Mouse (Mus musculus) CH12.LX (cell line): ENCODE results near the gene Rhot1. TPM values are rescaled to one million over a fixed set of nuclear protein-coding genes. Genes with fewer than 3 reads are reported as not detected.
A peak's percentile ranks its signal among the peaks of the same experiment; 100 is the strongest.

Source experiments
- DNase-seq: peaks from one replicate; pipeline ENCODE4 v3.0.0-alpha.2; 2013; ENCODE audit errors: extremely low read depth
- H3K27ac ChIP-seq: 2 replicates; pipeline ENCODE4 v1.5.1; 2012; ENCODE audit warnings: low read depth, mild to moderate bottlenecking, control low read depth, moderate library complexity; ENCODE audit not compliant: insufficient read depth
- H3K27me3 ChIP-seq: replicated peaks from 2 replicates; pipeline ENCODE3; 2012; ENCODE audit warnings: inconsistent platforms
- H3K36me3 ChIP-seq, 2 experiments: replicated peaks in 1 of 2; 2 replicates each; pipeline versions ENCODE3 to v1.6.1; 2012; ENCODE audit warnings: inconsistent platforms in 1 of 2, low read length in 1 of 2, mild to moderate bottlenecking in 1 of 2, mixed read lengths in 1 of 2, moderate library complexity in 1 of 2; ENCODE audit not compliant: control insufficient read depth in 1 of 2, insufficient read depth in 1 of 2
- H3K4me1 ChIP-seq, 2 experiments: 2 replicates each; pipeline ENCODE4 v1.6.1; 2012; ENCODE audit warnings: inconsistent platforms in 1 of 2, moderate library complexity in 1 of 2; ENCODE audit not compliant: insufficient read depth in 2 of 2, control insufficient read depth in 1 of 2
- H3K4me2 ChIP-seq: 2 replicates; pipeline ENCODE4 v1.6.1; 2012; ENCODE audit warnings: low read depth, mild to moderate bottlenecking, control low read depth; ENCODE audit not compliant: poor library complexity, insufficient read depth, severe bottlenecking
- H3K4me3 ChIP-seq, 3 experiments: fragments of 150-350 bp in 1 of 3; sonication (generic) in 1 of 3; replicated peaks in 1 of 3; 2 replicates each; pipeline versions ENCODE3 to v1.5.1; 2011 to 2012; ENCODE audit warnings: low read depth in 2 of 3, low read length in 2 of 3, mild to moderate bottlenecking in 2 of 3, moderate library complexity in 2 of 3, control low read depth in 1 of 3, improper control_type of control experiment in 1 of 3, inconsistent platforms in 1 of 3, mixed read lengths in 1 of 3; ENCODE audit not compliant: poor library complexity in 1 of 3
- H3K79me2 ChIP-seq: replicated peaks from 2 replicates; pipeline ENCODE4 v1.6.1; 2012; ENCODE audit warnings: mild to moderate bottlenecking, moderate library complexity; ENCODE audit not compliant: control insufficient read depth, poor library complexity, insufficient read depth, severe bottlenecking; ENCODE audit errors: extremely low read depth
- H3K9ac ChIP-seq: 2 replicates; pipeline ENCODE4 v1.6.1; 2012; ENCODE audit warnings: low read depth, mild to moderate bottlenecking, control low read depth, moderate library complexity; ENCODE audit not compliant: insufficient read depth
- H3K9me3 ChIP-seq: replicated peaks from 2 replicates; pipeline ENCODE3; 2012; ENCODE audit warnings: low read length, inconsistent platforms, mixed read lengths
- BHLHE40 ChIP-seq: IDR thresholded peaks from 2 replicates; pipeline ENCODE4 v1.6.1; 2011; ENCODE audit warnings: mild to moderate bottlenecking, low read depth, low read length, improper control_type of control experiment
- CHD1 ChIP-seq: IDR thresholded peaks from 2 replicates; pipeline ENCODE4 v1.6.1; 2012; ENCODE audit warnings: low read depth, low read length, improper control_type of control experiment, inconsistent platforms
- CHD2 ChIP-seq: IDR thresholded peaks from 2 replicates; pipeline ENCODE4 v1.6.1; 2011; ENCODE audit warnings: low read length, improper control_type of control experiment
- CTCF ChIP-seq, 2 experiments: IDR thresholded peaks in 1 of 2; conservative IDR thresholded peaks in 1 of 2; 2 replicates each; pipeline ENCODE4 v1.5.1; 2011 to 2012; ENCODE audit warnings: low read depth in 2 of 2, low read length in 2 of 2, improper control_type of control experiment in 1 of 2, inconsistent platforms in 1 of 2, mild to moderate bottlenecking in 1 of 2, moderate library complexity in 1 of 2
- EP300 ChIP-seq: IDR thresholded peaks from 2 replicates; pipeline ENCODE4 v1.6.1; 2011; ENCODE audit warnings: low read length, improper control_type of control experiment
- ETS1 ChIP-seq: conservative IDR thresholded peaks from 2 replicates; pipeline ENCODE4 v1.6.1; 2012; ENCODE audit warnings: low read depth, mild to moderate bottlenecking, inconsistent platforms, low read length, improper control_type of control experiment, moderate library complexity
- HCFC1 ChIP-seq: IDR thresholded peaks from 2 replicates; pipeline ENCODE4 v1.6.1; 2012; ENCODE audit warnings: low read depth, mild to moderate bottlenecking, inconsistent platforms, low read length, improper control_type of control experiment
- IRF4 ChIP-seq: IDR thresholded peaks from 2 replicates; pipeline ENCODE4 v1.6.1; 2014; ENCODE audit warnings: low read depth, mild to moderate bottlenecking, inconsistent platforms, low read length, improper control_type of control experiment
- JUND ChIP-seq: conservative IDR thresholded peaks from 2 replicates; pipeline ENCODE4 v1.6.1; 2011; ENCODE audit warnings: low read depth, low read length, improper control_type of control experiment
- MAFK ChIP-seq: IDR thresholded peaks from 2 replicates; pipeline ENCODE4 v1.6.1; 2011; ENCODE audit warnings: low read length, improper control_type of control experiment; ENCODE audit not compliant: insufficient replicate concordance
- MAX ChIP-seq: IDR thresholded peaks from 2 replicates; pipeline ENCODE4 v1.6.1; 2011; ENCODE audit warnings: low read length, improper control_type of control experiment
- MAZ ChIP-seq: IDR thresholded peaks from 2 replicates; pipeline ENCODE4 v1.6.1; 2012; ENCODE audit warnings: low read depth, mild to moderate bottlenecking, inconsistent platforms, low read length, improper control_type of control experiment, moderate library complexity
- MEF2A ChIP-seq: IDR thresholded peaks from 2 replicates; pipeline ENCODE4 v1.6.1; 2014; ENCODE audit warnings: low read depth, mild to moderate bottlenecking, inconsistent platforms, low read length, improper control_type of control experiment, borderline replicate concordance
- MXI1 ChIP-seq: IDR thresholded peaks from 2 replicates; pipeline ENCODE4 v1.6.1; 2011; ENCODE audit warnings: mild to moderate bottlenecking, low read depth, low read length, improper control_type of control experiment
- MYC ChIP-seq: IDR thresholded peaks from 2 replicates; pipeline ENCODE4 v1.6.1; 2011; ENCODE audit warnings: low read depth, mild to moderate bottlenecking, improper control_type of control experiment, low read length
- NELFE ChIP-seq: IDR thresholded peaks from 2 replicates; pipeline ENCODE4 v1.6.1; 2011; ENCODE audit warnings: low read depth, low read length, improper control_type of control experiment
- PAX5 ChIP-seq: IDR thresholded peaks from 2 replicates; pipeline ENCODE4 v1.6.1; 2012; ENCODE audit warnings: low read length, inconsistent platforms, mixed read lengths
- POLR2A ChIP-seq: IDR thresholded peaks from 2 replicates; pipeline ENCODE4 v1.6.1; 2011; ENCODE audit warnings: low read depth, mild to moderate bottlenecking, improper control_type of control experiment, low read length
- POLR2AphosphoS2 ChIP-seq: IDR thresholded peaks from 2 replicates; pipeline ENCODE4 v1.6.1; 2011; ENCODE audit warnings: low read depth, low read length, improper control_type of control experiment
- SIN3A ChIP-seq: IDR thresholded peaks from 2 replicates; pipeline ENCODE4 v1.6.1; 2012; ENCODE audit warnings: low read length, improper control_type of control experiment, inconsistent platforms
- SMC3 ChIP-seq: IDR thresholded peaks from 2 replicates; pipeline ENCODE4 v1.6.1; 2011; ENCODE audit warnings: low read depth, low read length, improper control_type of control experiment
- TBP ChIP-seq: conservative IDR thresholded peaks from 2 replicates; pipeline ENCODE4 v1.6.1; 2011; ENCODE audit warnings: low read depth, low read length, improper control_type of control experiment
- TCF12 ChIP-seq: IDR thresholded peaks from 2 replicates; pipeline ENCODE4 v1.6.1; 2014; ENCODE audit warnings: low read depth, mild to moderate bottlenecking, inconsistent platforms, low read length, improper control_type of control experiment
- UBTF ChIP-seq: IDR thresholded peaks from 2 replicates; pipeline ENCODE4 v1.6.1; 2012; ENCODE audit warnings: low read depth, mild to moderate bottlenecking, inconsistent platforms, low read length, improper control_type of control experiment, moderate library complexity
- USF2 ChIP-seq: conservative IDR thresholded peaks from 2 replicates; pipeline ENCODE4 v1.6.1; 2011; ENCODE audit warnings: low read depth, low read length, improper control_type of control experiment
- ZMIZ1 ChIP-seq: IDR thresholded peaks from 2 replicates; pipeline ENCODE4 v1.6.1; 2012; ENCODE audit warnings: low read depth, mild to moderate bottlenecking, inconsistent platforms, low read length, improper control_type of control experiment
- dilution Hi-C: fragments of 300-500 bp; cut with MboI; formaldehyde crosslinking; loops from 2 replicates; pipeline ENCODE4 v1.14.3; 2020; ENCODE audit warnings: low sequenced_read_pairs; ENCODE audit not compliant: extremely low pct_unique_long_range_greater_than_20kb, extremely low pct_ligation_motif_present
- in situ Hi-C: fragments of 300-500 bp; cut with MboI; formaldehyde crosslinking; loops from 3 replicates; pipeline ENCODE4 v1.14.3; 2019; ENCODE audit warnings: low sequenced_read_pairs, low pct_ligation_motif_present, low pct_unique_long_range_greater_than_20kb, mixed read lengths
- polyA plus RNA-seq: library from polyadenylated mRNA; unstranded; fragments of >175 nt; gene quantifications from 2 replicates; pipeline ENCODE4 v1.2.1, GENCODE M21; 2012; ENCODE audit warnings: low read depth; ENCODE audit not compliant: insufficient read length
- total RNA-seq, 2 experiments: library from RNA; depleted of rRNA; stranded (reverse); fragments of 300-350 nt in 1 of 2; fragments of >200 nt in 1 of 2; gene quantifications; 2 replicates each; pipeline ENCODE4 v1.2.3; 2012 to 2014

Gene Rhot1
- total and polyA plus RNA-seq, 3 experiments = 33.1 to 73.3 (median 61.0) TPM

- DNase-seq = no peak
- in situ Hi-C loops (loop anchor here (25.0 kb wide), 1 partner anchor 529 kb away; the partner anchor contains the start of gene Tmem98), dilution Hi-C loops (no loop called here)
- no peaks in the 10 kb centered on the region for H3K27me3 ChIP-seq
- H3K4me3 ChIP-seq = no peak overlapping the region
- H3K79me2 ChIP-seq = no peaks in the 10 kb centered on the region
- peaks cover 6% of the 10 kb centered on the region for H3K9me3 ChIP-seq
- H3K4me2 ChIP-seq = no peak overlapping the region
- TF ChIP-seq POLR2AphosphoS2 (no peak), CHD2 (no peak), MXI1 (no peak), CTCF (conservative IDR thresholded peaks at IDR 0.05 in 1 of 2, IDR thresholded peaks at IDR 0.05 in 1 of 2; ENCODE audit: low read depth in 2 of 2, low read length in 2 of 2) (0 out of 4 replicates have a peak, but pooled peaks of 1 of the 2 experiments have one; percentile 13), NELFE (no peak), SIN3A (no peak), MAZ (no peak)
- H3K36me3 ChIP-seq = no peaks in the 10 kb centered on the region
- no peak overlapping the region for H3K27ac ChIP-seq
- peaks cover 9 to 15% of the 10 kb centered on the region in 2 experiments; a peak in 3 of 4 replicates for H3K4me1 ChIP-seq
- H3K9ac ChIP-seq = no peak overlapping the region
Measured at GRCm38 (mm10) chr11:80283786-80284185, 75.0 kb downstream of the Rhot1 start.

DNA sequence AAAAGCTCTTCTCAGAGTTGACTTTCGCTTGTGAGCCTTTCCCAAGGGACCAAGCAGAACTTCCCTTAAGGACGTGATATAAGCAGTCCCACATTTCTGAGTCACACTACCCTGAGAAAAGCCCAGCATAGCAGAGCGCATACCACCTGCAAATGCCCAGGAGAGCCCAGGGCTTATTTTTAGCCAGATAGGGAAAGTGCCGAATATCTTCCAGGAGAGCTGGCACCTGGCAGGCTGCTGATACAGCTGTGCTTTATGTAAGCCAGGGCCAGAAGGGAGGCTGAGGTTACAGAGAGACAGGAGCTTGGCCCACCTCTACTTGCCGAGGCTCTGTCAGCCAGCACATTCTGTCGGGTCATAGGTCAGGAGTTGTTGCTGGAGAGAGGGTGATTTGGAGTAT is 75.8 kb downstream of the Rhot1 start:
- Histone ChIP-seq H3K9me3 (peaks cover 6% of the 10 kb centered on the region), H3K9ac (no peak overlapping the region), H3K79me2 (no peaks in the 10 kb centered on the region), H3K27me3 (no peaks in the 10 kb centered on the region), H3K36me3 (no peaks in the 10 kb centered on the region), H3K4me1 (peaks cover 9 to 15% of the 10 kb centered on the region in 2 experiments; a peak in 3 of 4 replicates), H3K27ac (no peak overlapping the region), H3K4me3 (no peak overlapping the region), H3K4me2 (peak overlapping the region; percentile 10)
- dilution Hi-C loops (no loop called here), in situ Hi-C loops (loop anchor here (25.0 kb wide), 1 partner anchor 528 kb away; the partner anchor contains the start of gene Tmem98)
- TF ChIP-seq EP300 = peak; percentile 34; the same call in 1 of the 2 replicates
- peak; percentile 68; the same call in 1 of the 2 replicates for TF ChIP-seq TCF12
- no peak for TF ChIP-seq PAX5
- peak; percentile 82 for TF ChIP-seq ETS1
- TF ChIP-seq SMC3 = no peak
- TF ChIP-seq MEF2A = peak; percentile 80
- peak; percentile 62 for TF ChIP-seq BHLHE40
- DNase-seq = peak; percentile 75

GRCm38 (mm10) chr11:80287150-80287549 is 78.3 kb downstream of the Rhot1 start:
- dilution Hi-C loops = no loop called here
- no peak overlapping the region for H3K4me3 ChIP-seq
- no peaks in the 10 kb centered on the region for H3K36me3 ChIP-seq
- no peaks in the 10 kb centered on the region for H3K79me2 ChIP-seq
- peaks cover 17% of the 10 kb centered on the region for H3K9me3 ChIP-seq
- peaks cover 1% of the 10 kb centered on the region for H3K27me3 ChIP-seq
- peak overlapping the region; percentile 76; the same call in 1 of the 2 replicates for H3K4me2 ChIP-seq
- in situ Hi-C loops = loop anchor here (25.0 kb wide), 1 partner anchor 525 kb away; the partner anchor contains the start of gene Tmem98
- H3K9ac ChIP-seq = no peak overlapping the region
- H3K27ac ChIP-seq = no peak overlapping the region
- peaks cover 6 to 15% of the 10 kb centered on the region in 2 experiments; a peak in 3 of 4 replicates for H3K4me1 ChIP-seq
- DNase-seq = peak; percentile 88
- no peak for TF ChIP-seq USF2
- peak; percentile 57; the same call in 1 of the 2 replicates for TF ChIP-seq MYC
- TF ChIP-seq POLR2A = no peak
- no peak for TF ChIP-seq BHLHE40
- peak; percentile 13; the same call in 1 of the 2 replicates for TF ChIP-seq MEF2A
- no peak for TF ChIP-seq TCF12
- peak; percentile 62; the same call in 1 of the 2 replicates for TF ChIP-seq MAX
- no peak for TF ChIP-seq CHD2
- TF ChIP-seq UBTF = no peak
- no peak for TF ChIP-seq IRF4
- TF ChIP-seq CHD1 = no peak
- TF ChIP-seq SMC3 = peak; percentile 93
- no peak for TF ChIP-seq JUND
- peak; percentile 35; the same call in 1 of the 2 replicates for TF ChIP-seq NELFE
- no peak for TF ChIP-seq TBP
- no peak for TF ChIP-seq HCFC1
- no peak for TF ChIP-seq ZMIZ1
- TF ChIP-seq MAFK = no peak
